Mouse (Mus musculus) left cerebral cortex, postnatal 10 days (tissue): ENCODE data around the gene Unc13a. TPM values are rescaled to one million over a fixed set of nuclear protein-coding genes. Genes with fewer than 3 reads are reported as not detected.

Experiments
- DNase-seq, 2 experiments: peaks; one replicate each; pipeline ENCODE4 v3.0.0; 2021 to 2022; ENCODE audit warnings: low spot score in 2 of 2, mixed read lengths in 1 of 2; ENCODE audit errors: extremely low spot score in 1 of 2
- intact Hi-C: fragments of 180-260 bp; cut with DNase I; formaldehyde crosslinking; loops from one replicate; pipeline ENCODE4 v1.15.1; 2025
- total RNA-seq, 2 experiments: library from RNA; stranded (reverse); gene quantifications; 2 replicates each; pipeline ENCODE4 v1.2.3; 2021

Unc13a gene
- total RNA-seq, 2 experiments from 2014 or later, result 279 to 290 TPM

DNA sequence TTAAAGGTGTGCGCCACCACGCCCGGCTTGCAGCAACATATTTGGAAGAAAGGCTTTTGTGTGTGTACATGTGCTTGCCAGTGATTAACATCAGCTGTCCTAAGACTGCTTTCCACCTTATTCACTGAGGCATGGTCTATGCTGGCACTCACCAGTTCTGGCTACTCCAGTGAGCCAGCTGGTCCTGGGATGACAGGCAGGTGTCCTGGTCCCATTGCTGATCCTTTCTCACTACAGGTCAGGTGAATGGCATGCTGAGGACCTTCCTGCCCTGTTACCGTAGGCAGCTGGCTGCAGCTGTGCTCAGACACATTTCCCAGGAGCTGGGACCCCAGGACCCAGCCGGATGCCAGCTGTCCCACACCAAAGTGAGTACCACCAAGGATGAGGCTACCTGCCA is 72.7 kb downstream of the Unc13a start:
- no peak for DNase-seq
- intact Hi-C loops, result no loop called here

DNA sequence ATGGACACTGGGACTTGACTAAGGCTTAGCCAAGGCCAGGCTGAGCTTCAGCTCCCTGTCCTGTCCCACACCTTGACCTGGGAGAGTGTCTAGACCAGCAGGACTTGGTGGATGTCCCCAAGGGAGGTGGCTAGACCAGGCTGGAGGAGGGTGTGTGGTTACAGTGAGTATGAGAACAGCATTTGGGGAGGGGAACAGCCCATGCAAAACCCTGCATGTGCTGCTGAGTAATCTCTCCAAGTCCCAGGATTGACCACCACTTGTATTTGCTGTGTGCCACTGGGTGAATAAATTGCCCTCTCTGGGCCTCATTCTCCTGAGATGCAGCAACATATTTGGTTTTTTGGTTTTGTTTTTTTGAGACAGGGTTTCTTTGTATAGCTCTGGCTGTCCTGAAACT is 73.2 kb downstream of the Unc13a start:
- DNase-seq, result no peak
- intact Hi-C loops, result no loop called here

GRCm38 (mm10) chr8:71597451-71597850 is 74.1 kb downstream of the Unc13a start, which contains the start of gene Fam129c:
TSS of gene Fam129c (plus strand) at chr8:71597648.
- peak in 1 of 2 experiments; percentile 20 for DNase-seq
- intact Hi-C loops, result no loop called here

DNA sequence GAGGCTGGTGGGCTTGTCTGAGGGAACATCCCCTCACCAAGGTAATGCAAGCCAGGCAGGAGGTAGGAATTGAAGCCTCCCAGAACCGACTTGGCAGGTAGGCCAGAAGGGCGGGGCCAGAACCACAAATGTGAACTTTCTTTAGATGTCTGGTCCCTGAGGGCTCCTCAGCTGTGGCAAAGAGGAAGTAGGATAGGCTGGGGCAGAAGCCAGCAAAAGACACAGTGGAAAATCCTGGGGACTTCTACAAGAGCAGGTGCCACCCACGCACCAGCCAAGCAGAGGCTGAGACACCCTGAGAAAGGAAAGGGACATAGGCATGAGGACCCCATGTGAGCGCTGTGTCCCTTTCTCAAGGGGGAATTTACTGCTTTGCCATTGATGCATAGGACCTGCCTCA is 74.8 kb downstream of the Unc13a start:
- DNase-seq, result no peak
- intact Hi-C loops, result no loop called here

DNA sequence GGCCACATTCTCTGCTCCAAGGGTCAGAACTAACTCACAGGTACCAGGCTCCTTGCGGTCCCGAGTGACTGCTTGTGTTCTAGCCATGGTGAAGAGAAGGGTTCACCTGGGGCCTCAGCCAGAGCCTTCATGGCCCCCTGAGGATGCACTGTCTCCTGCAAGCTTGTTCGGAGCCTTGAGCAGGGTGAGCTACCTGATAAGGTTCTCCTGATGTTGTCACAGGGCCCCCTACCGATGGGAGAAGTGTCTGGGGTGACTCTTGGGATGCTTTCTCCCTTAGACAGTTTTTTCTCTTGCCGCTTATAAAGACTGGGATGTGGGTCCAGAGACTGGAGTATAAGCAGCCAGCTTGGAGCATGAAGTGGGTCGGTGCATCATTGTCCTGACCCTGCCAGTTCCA is 75.2 kb downstream of the Unc13a start:
- DNase-seq, result peak in 1 of 2 experiments; percentile 21
- intact Hi-C loops, result no loop called here

DNA sequence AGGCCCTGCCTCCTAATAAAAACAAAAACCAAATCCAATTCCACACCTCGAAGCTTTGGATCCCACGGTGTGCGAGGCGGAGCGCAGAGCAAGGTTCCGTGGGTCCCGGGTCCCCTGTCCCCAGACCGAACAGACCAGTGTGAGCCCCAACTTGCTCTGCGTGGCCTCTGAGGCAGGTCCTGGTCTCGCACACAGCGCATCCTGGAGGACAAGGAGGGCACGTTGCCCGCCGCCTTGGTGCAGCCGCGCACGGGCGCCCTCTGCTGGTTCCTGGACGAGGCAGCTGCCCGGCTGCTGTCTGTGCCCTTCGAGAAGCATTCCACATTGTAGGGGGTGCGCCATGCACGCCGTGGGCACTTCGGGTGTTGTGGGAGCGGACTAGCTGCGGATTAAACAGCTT is 75.7 kb downstream of the Unc13a start:
- peak; percentile 77 to 90 for DNase-seq
- intact Hi-C loops, result loop anchor here (1.0 kb wide), 1 partner anchor 35 kb away; no protein-coding TSS in a partner anchor

- no peak for DNase-seq
- intact Hi-C loops, result no loop called here
These were observed 77.2 kb downstream of the Unc13a start for GRCm38 (mm10) chr8:71594324-71594722.

DNA sequence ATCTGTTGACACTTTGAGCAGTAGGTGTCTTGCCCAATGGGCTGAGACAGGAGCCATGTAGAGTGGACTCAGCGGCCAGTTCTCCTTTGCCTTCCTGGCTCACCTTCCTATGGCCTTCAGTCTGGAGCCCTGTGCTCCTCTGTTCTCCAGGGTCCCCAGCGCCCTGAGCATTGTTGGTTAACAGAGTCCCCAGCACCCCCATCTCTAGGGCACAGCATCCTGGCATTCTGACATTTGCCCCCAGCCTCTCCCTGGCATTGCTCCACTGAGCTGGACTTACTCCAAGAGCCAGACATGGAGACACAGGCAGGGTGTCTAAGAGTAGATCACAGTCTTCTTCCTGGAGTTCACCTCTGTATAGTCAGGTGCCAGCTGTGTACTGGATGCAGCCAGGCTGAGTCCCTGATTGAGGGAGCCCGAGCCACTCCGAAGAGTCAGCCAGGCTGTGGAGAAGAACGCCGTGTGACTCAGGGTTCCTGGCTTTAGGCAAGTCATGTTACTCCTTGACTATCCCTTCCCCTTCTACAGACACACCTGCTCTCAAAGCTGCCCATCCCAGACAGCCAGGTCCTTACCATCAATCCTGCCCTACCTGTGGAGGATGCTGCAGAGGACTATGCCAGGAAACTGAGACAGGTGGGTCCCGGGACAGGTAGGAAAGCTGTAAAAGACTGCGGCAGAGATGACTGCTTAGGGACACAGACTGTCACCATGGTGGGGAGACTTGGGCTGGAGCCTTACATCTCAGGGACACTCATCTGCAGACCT is 77.8 kb downstream of the Unc13a start:
- DNase-seq, result peak in 1 of 2 experiments; percentile 34
- intact Hi-C loops, result no loop called here

- DNase-seq, result peak; percentile 73 to 86
- intact Hi-C loops, result no loop called here
These were observed 79.0 kb downstream of the Unc13a start for GRCm38 (mm10) chr8:71592374-71593170.

GRCm38 (mm10) chr8:71591471-71592373 is 79.8 kb downstream of the Unc13a start, which contains the start of gene Pgls:
TSS of gene Pgls (plus strand) at chr8:71592176.
- DNase-seq, result peak; percentile 94 to 97
- intact Hi-C loops, result no loop called here

GRCm38 (mm10) chr8:71591017-71591416 is 80.5 kb downstream of the Unc13a start:
- intact Hi-C loops, result no loop called here
- DNase-seq, result no peak

DNA sequence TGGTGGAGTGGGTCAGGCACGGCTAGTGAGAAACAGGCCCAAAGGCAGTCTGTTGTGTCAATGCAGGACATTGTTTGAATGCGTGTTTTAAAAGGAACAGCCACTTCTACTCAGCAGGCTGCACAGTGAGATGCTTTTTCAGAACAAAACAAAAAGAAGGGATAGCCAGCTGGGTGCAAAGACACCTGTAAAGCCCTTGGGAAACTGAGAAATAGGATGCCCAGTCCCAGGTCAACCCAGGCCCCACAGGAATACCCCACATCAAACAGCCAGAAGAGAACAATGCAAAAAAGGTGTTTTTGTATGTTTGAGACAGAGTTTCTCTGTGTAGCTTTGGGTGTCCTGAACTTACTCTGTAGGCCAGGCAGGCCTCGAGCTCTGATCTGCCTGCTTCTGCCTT is 82.8 kb downstream of the Unc13a start:
- intact Hi-C loops, result no loop called here
- no peak for DNase-seq

- intact Hi-C loops, result no loop called here
- DNase-seq, result peak in 1 of 2 experiments; percentile 70
These were observed 84.7 kb downstream of the Unc13a start for GRCm38 (mm10) chr8:71586891-71587290.

GRCm38 (mm10) chr8:71580201-71580600 is 91.4 kb downstream of the Unc13a start:
- no peak for DNase-seq
- intact Hi-C loops, result no loop called here

- intact Hi-C loops, result no loop called here
- no peak for DNase-seq
These were observed 92.1 kb downstream of the Unc13a start for GRCm38 (mm10) chr8:71579476-71579875.

DNA sequence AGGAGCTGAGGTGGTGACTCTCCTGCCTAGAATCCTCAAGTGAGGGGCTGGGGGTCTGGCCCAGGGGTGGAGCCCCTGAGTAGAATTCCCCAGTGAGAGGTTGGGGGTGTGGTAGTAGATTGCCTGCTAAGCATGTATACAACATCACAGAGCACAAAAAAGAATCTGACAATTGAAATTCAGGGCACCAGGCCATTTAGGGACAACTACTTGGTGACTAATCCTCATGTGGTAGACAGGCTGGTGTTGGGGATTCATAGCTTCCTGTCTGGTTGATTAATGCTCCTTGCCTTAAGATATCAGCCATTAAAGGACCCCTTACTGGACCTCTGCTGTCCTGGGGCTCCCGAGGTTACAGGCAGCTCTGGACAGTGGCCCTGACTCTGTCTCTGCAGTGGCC is 92.5 kb downstream of the Unc13a start:
- intact Hi-C loops, result no loop called here
- DNase-seq, result no peak

DNA sequence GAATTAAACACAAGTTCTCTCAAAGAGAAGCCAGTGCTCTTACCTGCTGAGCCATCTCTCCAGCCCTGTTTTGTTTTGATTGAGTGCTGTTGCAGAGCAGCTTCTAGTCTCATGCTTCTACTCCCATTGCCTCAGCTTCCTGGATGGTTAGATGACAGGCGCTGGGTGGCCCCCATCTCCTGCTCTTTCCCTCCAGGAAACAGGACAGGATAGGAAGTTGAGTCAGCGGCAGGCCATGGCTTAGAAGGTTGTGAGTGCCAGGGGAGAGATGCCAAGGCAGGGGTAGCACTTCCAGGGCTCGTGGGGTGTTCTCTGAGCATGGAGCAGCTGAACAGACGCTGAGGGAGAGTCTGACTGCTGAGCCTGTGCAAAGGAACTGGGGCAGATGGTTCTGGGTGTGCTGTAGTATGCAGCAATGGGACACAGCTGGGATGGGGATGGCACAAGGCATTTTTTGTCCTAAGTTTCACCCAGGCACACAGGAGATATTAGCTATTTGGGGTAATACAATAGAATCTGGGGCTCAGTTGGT is 93.6 kb downstream of the Unc13a start:
- intact Hi-C loops, result no loop called here
- no peak for DNase-seq

DNA sequence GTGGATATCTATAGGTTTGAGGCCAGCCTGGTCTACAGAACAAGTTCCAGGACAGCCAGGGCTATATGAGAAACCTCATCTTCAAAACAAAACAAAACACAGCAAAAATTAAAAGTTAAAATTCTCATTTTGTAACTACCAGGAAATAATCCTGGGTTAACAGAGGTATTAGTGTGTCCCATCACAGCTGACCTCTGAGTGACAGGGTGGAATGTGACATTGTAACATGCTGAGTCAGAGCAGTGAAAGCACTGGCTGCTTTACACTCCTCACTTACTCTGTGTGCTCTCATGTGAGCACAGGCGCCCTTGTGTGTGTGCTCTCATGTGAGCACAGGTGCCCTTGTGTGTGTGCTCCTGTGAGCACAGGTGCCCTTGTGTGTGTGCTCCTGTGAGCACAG is 96.5 kb downstream of the Unc13a start:
- intact Hi-C loops, result no loop called here
- no peak for DNase-seq

GRCm38 (mm10) chr8:71574426-71574825 is 97.1 kb downstream of the Unc13a start:
- no peak for DNase-seq
- intact Hi-C loops, result no loop called here
